Mouse (Mus musculus): Measurements from ENCODE around the gene Pcx.

GRCm38 (mm10) chr19:4464666-4465065, 45.6 kb upstream of the Pcx start:
- TF ChIP-seq CTCF (IDR thresholded peaks at IDR 0.05) (no peak), POLR2A (IDR thresholded peaks at IDR 0.05; ENCODE audit: insufficient read depth, low read depth, low read length) (no peak), EP300 (IDR thresholded peaks at IDR 0.05; ENCODE audit: insufficient read depth, low read depth, low read length) (no peak)

Measured in heart, adult 2 months (tissue).